Mouse (Mus musculus) layer of hippocampus, adult 2 months (tissue): ENCODE results near the gene Gabrg3. TPM values are rescaled to one million over a fixed set of nuclear protein-coding genes. Genes with fewer than 3 reads are reported as not detected.

ENCODE experiments used
- DNase-seq, 2 experiments: peaks; one replicate each; pipeline ENCODE4 v3.0.0; 2022; ENCODE audit warnings: low spot score in 2 of 2
- H3K27ac ChIP-seq: fragments of 200-600 bp; 2 replicates; pipeline ENCODE4 v1.8.1; 2022
- H3K4me3 ChIP-seq: fragments of 200-600 bp; 2 replicates; pipeline ENCODE4 v1.8.1; 2022; ENCODE audit warnings: mild to moderate bottlenecking
- CTCF ChIP-seq: fragments of 200-600 bp; conservative IDR thresholded peaks from 2 replicates; pipeline ENCODE4 v1.8.1; 2022; ENCODE audit warnings: antibody characterized with exemption, mild to moderate bottlenecking, moderate library complexity
- total RNA-seq, 2 experiments: library from RNA; stranded (reverse); gene quantifications; 2 replicates each; pipeline ENCODE4 v1.2.3; 2021

Gene Gabrg3
- total RNA-seq, 2 experiments from 2014 or later: 15.5 to 15.8 TPM

DNA sequence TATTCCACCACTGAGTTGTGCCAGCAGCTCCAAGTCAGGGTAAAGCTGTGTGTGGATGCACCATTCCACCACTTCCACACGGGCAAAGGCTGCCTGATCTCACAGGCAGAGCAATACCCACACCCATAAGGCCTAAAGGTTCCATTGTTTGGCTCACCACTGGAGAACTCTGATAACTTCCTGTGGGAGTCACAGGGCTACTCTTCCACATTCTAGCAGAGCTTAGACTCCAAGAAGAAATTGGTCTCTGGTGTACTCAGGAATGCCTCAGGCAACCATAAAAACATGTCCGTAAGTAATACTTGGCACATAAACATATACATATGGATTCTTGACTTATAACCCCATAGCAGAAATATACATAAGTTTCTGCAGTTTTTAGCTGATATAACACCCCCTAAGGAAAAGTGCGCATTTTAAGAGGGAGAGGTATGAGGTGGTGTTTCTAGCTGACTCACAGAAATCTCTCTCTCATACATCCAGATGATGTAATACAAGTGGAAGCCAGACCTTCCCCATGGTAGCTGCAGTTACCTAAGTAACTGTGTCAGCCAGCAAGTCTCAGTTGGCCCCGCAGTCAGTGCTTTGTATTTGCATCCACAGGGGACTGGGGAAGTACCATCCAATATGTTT, 248.8 kb downstream of the Gabrg3 start:
- TF ChIP-seq CTCF: no peak
- no peak for DNase-seq

DNA sequence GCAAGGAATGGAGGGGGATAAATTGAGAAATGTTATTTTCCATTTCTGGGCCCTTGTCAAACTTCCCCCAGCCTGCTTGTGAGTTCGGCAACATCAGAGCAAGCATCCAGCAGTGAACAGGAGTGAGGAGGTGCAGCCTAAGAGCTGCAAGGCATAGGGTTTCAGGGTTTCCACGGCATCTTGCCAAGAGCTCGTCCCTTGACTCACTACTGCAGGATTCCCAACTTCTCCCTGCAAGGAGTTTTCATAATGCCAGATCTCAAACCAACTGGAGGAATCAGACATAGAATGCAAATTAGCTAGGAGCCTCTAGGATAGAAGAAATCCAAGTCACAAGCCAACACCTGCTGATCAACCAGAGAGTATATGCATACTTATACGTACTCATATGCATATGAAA, 254.0 kb downstream of the Gabrg3 start:
- peak in 1 of 2 experiments; percentile 10 for DNase-seq
- H3K27ac ChIP-seq: no peak overlapping the region
- no peak overlapping the region for H3K4me3 ChIP-seq
- TF ChIP-seq CTCF: no peak

More for the DNA sequence above, 248.8 kb downstream of the Gabrg3 start:
- no peak overlapping the region for H3K4me3 ChIP-seq
- no peak overlapping the region for H3K27ac ChIP-seq

DNA sequence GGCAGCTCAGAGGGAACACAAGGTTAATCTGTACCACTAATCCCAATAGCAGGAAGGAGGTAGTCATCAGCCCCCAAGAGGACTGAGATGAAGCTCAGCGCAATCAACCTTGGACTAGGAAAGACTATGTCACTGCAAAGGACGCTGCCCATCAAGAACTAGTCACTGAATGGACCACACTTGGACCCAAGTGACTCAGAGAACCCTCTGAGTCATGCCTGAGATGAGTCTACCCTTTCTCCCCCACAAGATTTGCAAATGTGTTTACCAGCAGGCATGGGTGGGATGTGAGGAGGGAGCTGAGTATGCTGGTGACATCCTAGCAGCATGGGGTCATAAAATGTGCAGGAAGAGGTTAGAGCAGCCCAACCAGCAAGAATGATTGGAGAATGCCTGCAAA, 254.5 kb downstream of the Gabrg3 start:
- DNase-seq: no peak
- H3K27ac ChIP-seq: no peak overlapping the region

DNA sequence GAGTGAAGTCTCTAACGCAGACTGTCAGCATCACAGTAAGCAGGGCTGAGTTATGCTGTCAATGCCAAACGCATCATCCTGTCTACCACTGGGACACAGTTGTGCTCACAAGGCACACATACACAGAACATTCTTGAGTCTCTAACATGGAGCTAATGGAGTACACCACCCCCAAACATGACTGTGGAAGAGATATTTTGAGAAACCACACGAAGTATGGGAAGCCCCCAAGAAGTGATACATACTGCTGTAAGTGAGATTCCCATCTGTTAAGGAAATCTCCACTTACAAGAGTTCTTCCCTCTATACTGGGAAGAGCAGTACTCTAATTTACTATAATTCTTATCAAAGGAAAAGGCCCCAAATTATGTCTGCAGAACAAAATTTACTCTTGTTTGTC, 286.9 kb downstream of the Gabrg3 start:
- DNase-seq: no peak
- TF ChIP-seq CTCF: no peak
- no peak overlapping the region for H3K27ac ChIP-seq
- H3K4me3 ChIP-seq: no peak overlapping the region

More for the DNA sequence above, 254.5 kb downstream of the Gabrg3 start:
- H3K4me3 ChIP-seq: no peak overlapping the region
- no peak for TF ChIP-seq CTCF

DNA sequence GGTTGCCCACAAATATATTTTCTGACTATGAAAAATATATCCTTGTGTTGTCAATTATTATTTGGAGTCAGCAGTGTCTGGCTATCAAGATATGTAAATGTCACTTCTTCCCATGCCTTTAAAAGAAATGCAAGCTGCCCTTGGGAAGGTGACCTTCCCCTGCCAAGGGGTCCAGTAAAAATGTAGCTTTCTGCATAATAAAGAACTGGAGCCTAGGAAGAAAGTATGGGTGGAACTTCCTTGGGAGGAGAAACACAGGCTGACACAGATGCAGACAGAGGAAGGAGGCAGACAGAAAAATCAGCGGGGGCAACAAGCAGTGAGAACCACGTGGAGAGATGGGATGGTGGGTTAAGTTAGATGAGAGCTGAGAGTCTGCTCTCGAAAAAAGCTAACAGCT, 304.9 kb downstream of the Gabrg3 start:
- no peak for TF ChIP-seq CTCF
- DNase-seq: no peak
- no peak overlapping the region for H3K4me3 ChIP-seq
- no peak overlapping the region for H3K27ac ChIP-seq

DNA sequence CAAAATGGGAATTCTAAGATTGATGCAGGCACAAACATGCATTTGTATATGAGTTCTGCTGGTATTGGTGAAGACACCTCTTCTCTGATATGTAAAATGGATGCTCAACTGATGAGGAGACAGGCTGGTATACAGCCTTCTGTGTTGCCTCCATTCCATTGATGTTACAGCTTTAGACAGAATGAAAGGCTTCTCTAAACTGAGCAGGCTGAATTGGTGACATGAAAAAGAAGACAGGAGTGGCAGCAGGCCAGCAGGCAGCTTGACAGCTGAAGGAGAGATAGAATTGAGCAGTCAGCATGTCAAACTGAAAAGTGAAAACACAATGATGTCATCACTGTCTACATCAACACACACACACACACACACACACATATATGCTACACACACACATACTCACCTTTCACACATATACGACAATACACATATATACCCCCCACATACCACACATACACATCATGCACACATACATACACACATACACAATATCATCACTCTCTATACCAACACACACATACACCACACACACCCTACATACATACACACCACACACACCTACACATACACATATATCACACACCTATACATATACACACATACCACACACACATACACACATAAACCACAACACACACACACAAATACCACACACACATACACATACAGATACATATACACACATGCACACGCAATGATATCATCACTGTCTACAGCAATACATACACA, 315.4 kb downstream of the Gabrg3 start:
- DNase-seq: peak; percentile 16 to 22
- Histone ChIP-seq H3K4me3 (no peak overlapping the region), H3K27ac (no peak overlapping the region)
- no peak for TF ChIP-seq CTCF

DNA sequence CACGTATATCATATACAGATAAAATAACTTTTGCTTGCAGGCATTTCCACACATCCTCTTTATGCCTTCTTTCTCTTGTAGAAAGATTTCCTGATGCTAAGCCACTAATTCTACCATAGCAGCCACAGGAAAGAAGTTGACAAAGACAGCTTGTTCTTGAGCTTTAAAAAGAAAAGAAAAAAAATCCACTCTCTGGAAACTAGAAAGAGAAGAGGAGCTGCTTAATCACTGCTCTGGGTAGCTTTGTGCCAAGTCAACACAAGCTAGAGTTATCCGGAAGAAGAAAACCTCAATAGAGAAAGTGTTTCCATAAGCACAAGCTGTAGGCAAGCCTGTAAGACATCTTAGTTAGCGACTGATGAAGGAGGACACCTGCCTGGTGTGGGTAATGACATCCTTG, 321.6 kb downstream of the Gabrg3 start:
- Histone ChIP-seq H3K4me3 (no peak overlapping the region), H3K27ac (no peak overlapping the region)
- no peak for TF ChIP-seq CTCF
- no peak for DNase-seq

DNA sequence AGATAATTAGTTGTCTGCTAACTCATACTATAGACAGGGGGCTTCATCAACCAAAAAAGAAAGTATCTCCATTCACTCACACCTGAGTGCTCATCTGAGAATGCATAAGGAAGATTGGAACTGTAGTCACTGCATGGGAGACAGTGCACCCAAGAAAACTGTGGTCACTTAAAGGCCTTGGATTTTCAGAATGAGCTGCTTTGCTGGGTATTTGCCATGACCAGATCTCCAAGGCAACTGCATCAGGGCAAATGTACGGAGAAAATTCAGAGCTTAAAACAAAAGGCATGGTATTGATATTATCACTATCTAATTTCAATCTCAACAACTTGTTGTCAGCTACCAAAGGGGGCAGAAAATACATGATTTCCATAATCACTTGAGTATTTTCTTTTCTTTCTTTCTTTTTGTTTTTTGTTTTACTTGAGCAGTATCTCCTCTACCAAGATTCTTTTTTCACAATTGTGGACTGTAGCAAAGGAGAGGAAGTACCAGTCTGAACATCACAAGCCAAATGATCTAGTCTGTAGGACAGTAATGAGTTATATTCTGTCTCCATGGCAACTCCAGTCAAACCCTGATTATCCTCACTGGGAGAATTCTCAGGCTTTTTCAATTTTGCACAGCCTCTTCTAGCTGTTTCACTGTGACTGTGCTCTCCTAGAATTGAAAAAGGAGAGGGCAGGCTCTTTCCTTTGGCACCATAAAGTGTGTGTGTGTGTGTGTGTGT, 335.9 kb downstream of the Gabrg3 start:
- Histone ChIP-seq H3K27ac (no peak overlapping the region), H3K4me3 (no peak overlapping the region)
- no peak for TF ChIP-seq CTCF
- peak in 1 of 2 experiments; percentile 23 for DNase-seq

DNA sequence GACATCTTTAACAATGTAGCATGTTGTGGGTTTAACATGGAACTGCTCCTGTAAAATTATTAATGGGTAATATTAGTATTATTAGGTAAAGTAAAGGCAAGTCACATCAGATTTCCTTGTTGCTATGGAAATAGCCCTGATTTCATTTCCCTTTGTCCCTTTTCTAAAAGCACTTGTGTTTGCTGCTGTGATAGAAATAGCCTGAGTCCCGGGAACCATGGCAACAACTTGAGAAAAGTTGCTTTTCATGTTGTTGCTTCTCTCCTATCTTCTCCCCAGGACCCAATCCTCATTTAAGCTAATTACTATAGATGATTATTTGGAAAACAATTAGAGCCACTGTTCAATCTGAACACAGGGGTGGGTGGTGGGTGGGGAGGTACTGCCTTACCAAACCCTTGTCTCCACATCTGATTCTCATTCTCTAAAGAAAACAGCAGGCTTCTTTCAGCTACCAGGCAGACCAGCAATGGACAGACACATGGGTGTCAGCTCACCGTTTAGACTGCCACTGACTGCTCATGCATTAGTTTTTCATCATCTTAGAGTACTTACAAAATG, 349.0 kb downstream of the Gabrg3 start:
- H3K27ac ChIP-seq: no peak overlapping the region
- no peak for TF ChIP-seq CTCF
- no peak overlapping the region for H3K4me3 ChIP-seq
- DNase-seq: peak in 1 of 2 experiments; percentile 10

DNA sequence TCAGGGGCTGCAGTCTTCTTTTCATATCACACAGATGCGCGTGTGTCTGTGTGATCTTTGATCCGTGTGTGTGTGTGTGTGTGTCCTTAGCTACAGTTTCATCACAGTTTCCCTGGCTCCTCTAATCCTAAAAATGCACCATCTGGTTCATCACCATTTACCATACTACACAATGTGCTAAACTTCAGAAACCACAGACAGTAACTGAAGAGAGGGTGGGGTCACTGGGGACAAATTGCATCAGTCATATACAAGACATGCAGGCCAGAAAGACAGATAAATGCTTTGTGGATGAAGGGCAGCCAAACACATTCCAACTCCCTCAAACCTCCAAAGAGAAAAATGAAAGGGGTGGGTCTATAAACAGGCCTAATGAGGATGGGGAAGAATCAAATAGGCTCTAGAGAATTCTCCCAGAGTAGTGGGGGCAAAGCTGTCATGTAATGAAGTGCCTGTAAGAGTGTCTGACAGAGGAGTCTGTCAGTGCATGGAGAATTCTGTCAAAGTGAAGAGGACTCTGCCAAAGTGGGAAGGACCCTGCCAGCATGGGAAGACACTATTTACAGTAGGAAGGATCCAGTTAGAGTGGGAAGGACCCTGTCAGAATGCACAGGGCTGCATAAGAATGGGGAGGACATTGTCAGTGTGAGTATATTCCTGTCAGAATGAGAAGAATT, 386.3 kb downstream of the Gabrg3 start:
- Histone ChIP-seq H3K4me3 (no peak overlapping the region), H3K27ac (no peak overlapping the region)
- no peak for DNase-seq
- no peak for TF ChIP-seq CTCF

DNA sequence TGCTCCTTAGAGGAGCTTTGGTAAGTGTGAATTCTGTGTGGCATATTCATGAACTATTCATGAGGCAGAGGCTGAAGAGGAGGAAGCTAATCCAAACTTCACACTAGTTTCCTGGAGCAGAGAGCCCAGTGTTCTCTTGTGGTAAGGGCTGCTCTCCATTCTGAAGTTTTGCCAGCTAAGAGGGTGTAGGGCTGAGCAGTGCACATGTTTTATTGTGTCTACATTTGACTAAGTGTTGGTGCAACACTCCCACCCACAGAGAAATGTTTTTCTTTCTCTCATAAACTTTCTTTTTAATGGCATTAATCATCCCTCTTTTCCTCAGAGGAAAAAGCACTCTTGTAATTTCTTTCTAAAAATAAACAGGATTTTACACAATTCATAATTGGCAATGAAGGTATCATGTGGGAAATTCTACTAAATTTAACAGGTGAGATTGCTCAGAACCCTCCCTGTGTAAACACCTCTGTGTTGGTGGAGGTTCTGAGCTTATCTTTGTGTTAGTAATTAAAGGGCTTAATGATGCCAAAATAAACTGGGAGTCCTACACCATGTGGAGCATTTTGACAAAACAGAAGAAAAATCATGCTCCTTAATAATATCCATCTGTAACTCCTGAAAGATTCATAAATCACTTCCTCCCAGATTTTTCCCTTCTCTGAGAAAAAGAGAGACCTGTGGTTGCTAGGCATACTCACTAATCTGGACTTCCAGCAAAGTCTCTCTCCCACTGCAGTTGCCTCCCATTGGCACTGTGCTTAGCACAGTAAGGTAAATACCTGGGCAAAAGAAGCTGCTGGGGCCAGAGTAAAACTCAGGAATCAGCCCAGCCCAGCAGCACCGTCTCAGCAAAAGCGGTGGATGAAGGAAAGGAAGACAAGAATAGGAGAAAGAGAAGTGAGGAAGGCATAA, 389.0 kb downstream of the Gabrg3 start:
- Histone ChIP-seq H3K4me3 (no peak overlapping the region), H3K27ac (no peak overlapping the region)
- no peak for TF ChIP-seq CTCF
- peak in 1 of 2 experiments; percentile 8 for DNase-seq

DNA sequence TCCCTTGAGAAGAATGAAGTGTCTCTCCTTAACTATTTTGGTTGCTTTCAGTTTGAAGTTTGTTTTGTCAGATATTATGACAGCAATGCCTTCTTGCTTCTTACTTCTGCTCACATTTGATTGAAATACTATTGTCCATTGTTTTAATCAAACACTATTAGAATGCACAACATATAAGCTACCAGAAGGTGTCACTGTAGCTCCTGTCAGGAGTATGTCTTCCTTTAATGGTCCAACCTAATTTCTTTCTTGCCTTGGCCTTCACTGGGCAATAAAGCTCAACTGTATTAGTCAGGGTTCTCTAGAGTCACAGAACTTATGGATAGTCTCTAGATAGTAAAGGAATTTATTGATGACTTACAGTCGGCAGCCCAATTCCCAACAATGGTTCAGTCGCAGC, 440.6 kb downstream of the Gabrg3 start:
- TF ChIP-seq CTCF: peak; percentile 83
- Histone ChIP-seq H3K4me3 (no peak overlapping the region), H3K27ac (no peak overlapping the region)
- peak; percentile 7 to 32 for DNase-seq
